Mouse (Mus musculus) stomach, postnatal 0 days (tissue): ENCODE data around the gene Sema3g. TPM values are rescaled to one million over a fixed set of nuclear protein-coding genes. Genes with fewer than 3 reads are reported as not detected.

Source experiments
- ATAC-seq: fragments of 200-750 bp; cut with Nextera tagmentation; 2 replicates; pipeline ENCODE4 v1.8.0; 2017; ENCODE audit not compliant: low FRiP score, low TSS enrichment
- DNase-seq: peaks from one replicate; pipeline ENCODE4 v3.0.0-alpha.2; 2016; ENCODE audit warnings: low spot score
- H3K27ac ChIP-seq: fragments of 300-500 bp; sonication (generic); replicated peaks from 2 replicates; pipeline ENCODE4 v1.5.1; 2014; ENCODE audit warnings: mild to moderate bottlenecking, control low read depth
- H3K27me3 ChIP-seq: fragments of 300-500 bp; sonication (generic); 2 replicates; pipeline ENCODE4 v1.6.1; 2014; ENCODE audit warnings: low read length; ENCODE audit not compliant: control insufficient read depth, insufficient read depth
- H3K36me3 ChIP-seq: fragments of 300-500 bp; sonication (generic); 2 replicates; pipeline ENCODE4 v1.6.1; 2014; ENCODE audit warnings: low read length, mixed read lengths; ENCODE audit not compliant: control insufficient read depth, insufficient read depth
- H3K4me1 ChIP-seq: fragments of 300-500 bp; sonication (generic); replicated peaks from 2 replicates; pipeline ENCODE4 v1.6.1; 2014; ENCODE audit warnings: antibody characterized with exemption; ENCODE audit not compliant: control insufficient read depth, insufficient read depth
- H3K4me2 ChIP-seq: fragments of 300-500 bp; sonication (generic); replicated peaks from 2 replicates; pipeline ENCODE4 v1.6.1; 2014; ENCODE audit warnings: low read depth, mild to moderate bottlenecking, control low read depth, moderate library complexity
- H3K4me3 ChIP-seq: fragments of 300-500 bp; sonication (generic); 2 replicates; pipeline ENCODE4 v1.5.1; 2014; ENCODE audit warnings: low read depth, low read length, control low read depth
- H3K9ac ChIP-seq: fragments of 300-500 bp; sonication (generic); 2 replicates; pipeline ENCODE4 v1.6.1; 2014; ENCODE audit warnings: mild to moderate bottlenecking, low read length, control low read depth, mixed read lengths
- H3K9me3 ChIP-seq: fragments of 300-500 bp; sonication (generic); 2 replicates; pipeline ENCODE4 v1.6.1; 2016; ENCODE audit warnings: low read length; ENCODE audit not compliant: control insufficient read depth
- CTCF ChIP-seq: IDR thresholded peaks from 2 replicates; pipeline ENCODE4 v1.5.1; 2016; ENCODE audit warnings: antibody characterized with exemption, low read depth, mild to moderate bottlenecking, moderate library complexity
- EP300 ChIP-seq: optimal IDR thresholded peaks from 2 replicates; pipeline ENCODE3; 2016; ENCODE audit warnings: antibody characterized with exemption
- WGBS: fragments of 180-500 bp; shearing (Covaris S2); extraction: QIAGEN DNeasy Blood & Tissue Kit; methylation state at CpG from one replicate; pipeline ENCODE4 v1.1.7; 2014; 5-methylcytosine and 5-hydroxymethylcytosine counted together
- polyA plus RNA-seq: library from polyadenylated mRNA; unstranded; fragments of >200 nt; fragmentation: Nextera tagmentation; extraction: Ambion mirVana; gene quantifications from 2 replicates; pipeline ENCODE4 v1.2.1, GENCODE M21; 2015

The Sema3g gene
- polyA plus RNA-seq, 1 experiment from 2014 or later = 0.38 TPM

DNA sequence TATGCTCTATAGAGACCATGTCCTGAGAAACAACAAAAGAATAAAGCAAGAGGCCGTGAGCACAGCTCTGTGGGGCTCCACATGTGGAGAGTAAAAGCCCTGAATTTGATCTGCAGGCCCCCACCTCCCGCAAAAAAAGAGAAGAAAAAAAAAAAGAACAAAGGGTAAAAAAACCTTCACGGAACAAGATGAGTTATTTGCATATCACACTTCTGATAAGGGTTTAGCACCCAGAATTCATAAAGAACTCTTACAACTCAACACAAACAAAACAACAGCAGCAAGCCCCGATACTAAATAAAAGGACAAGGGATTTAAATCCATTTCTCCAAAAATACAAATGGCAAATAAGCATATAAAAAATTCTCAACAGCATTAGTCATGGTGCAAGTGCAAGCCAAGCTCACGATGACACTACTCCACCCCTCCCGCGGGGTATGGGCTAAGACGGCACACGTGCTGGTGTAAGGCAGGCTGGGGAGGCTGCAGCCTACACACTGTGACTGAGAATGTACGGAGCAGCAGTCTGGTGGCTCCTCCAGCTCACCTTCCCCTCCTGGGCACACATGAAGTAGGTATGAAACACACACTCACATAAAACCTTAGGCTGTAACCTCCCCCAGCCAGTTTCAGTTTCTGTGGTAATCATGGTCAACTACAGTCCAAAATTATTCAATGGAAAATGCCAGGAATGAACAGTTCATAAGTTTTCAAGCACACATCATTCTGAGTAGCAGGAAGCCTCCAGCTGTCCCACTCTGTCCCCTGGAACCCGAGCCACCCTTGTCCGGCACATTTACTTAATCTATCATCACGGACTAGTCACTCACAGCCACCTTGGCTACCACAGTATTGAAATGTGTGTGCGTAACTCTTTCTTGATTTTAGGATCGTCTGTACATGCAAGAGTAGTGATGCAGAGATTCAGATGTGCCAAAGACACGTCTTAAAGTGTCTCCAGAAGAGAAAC lies 19.8 kb upstream of the Sema3g start:
- no peak overlapping the region for H3K9ac ChIP-seq
- H3K36me3 ChIP-seq = peaks cover 23% of the 10 kb centered on the region
- H3K27me3 ChIP-seq = no peaks in the 10 kb centered on the region
- H3K4me1 ChIP-seq = no peaks in the 10 kb centered on the region
- H3K4me2 ChIP-seq = no peak overlapping the region
- TF ChIP-seq EP300 = no peak
- TF ChIP-seq CTCF = no peak
- ATAC-seq (peak; percentile 79), DNase-seq (peak; percentile 52)
- H3K27ac ChIP-seq = 0 out of 2 replicates have a peak overlapping the region, but pooled peaks have one; percentile 24
- 52% methylated on average over 16 of the region's 16 CpGs for WGBS
- H3K4me3 ChIP-seq = no peak overlapping the region
- H3K9me3 ChIP-seq = no peaks in the 10 kb centered on the region

DNA sequence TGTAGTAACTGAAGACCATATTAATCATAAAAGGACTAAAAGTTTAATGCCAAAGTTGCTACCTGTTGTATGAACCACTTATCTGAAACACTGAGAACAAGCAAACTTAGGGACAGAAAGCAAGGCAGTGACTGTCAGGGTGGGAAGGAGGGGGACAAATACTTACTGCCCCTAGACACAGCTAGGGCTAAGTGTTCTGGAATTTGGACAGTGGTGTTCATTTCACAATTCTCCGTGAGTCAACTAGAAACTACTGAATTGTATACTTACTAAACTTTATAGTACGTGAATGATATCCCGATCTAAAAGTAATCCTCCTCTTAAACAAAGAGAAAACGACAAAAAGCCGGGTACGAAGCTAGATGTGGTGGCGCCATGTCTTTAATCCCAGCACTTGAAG lies 18.1 kb upstream of the Sema3g start:
- H3K4me2 ChIP-seq = no peak overlapping the region
- no peaks in the 10 kb centered on the region for H3K27me3 ChIP-seq
- no peak for DNase-seq
- TF ChIP-seq EP300 (no peak), CTCF (no peak)
- H3K27ac ChIP-seq = no peak overlapping the region
- H3K9me3 ChIP-seq = no peaks in the 10 kb centered on the region
- H3K36me3 ChIP-seq = peaks cover 27% of the 10 kb centered on the region
- no peaks in the 10 kb centered on the region; the same call in 1 of the 2 replicates for H3K4me1 ChIP-seq
- no peak overlapping the region for H3K4me3 ChIP-seq
- WGBS = 84% methylated on average over 7 of the region's 7 CpGs
- ATAC-seq = no peak
- no peak overlapping the region for H3K9ac ChIP-seq

DNA sequence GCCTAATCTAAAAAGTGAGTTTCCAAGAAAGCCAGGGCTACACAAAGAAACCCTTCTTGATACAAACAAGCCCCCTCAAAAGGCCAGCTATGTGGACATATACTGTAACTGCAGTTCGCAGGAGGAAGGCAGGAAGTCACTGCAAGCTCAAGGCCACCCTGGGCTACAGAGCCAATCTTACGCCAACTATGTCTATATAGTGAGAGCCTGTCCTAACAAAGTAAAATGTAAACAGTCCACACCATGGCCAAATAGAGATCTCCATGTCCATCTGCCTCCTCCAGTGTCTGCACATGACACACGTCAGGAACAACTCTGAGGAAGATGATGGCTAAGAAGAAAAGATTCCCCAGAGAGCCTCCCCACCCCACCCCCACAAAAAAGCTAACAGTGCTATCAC lies 17.6 kb upstream of the Sema3g start:
- ATAC-seq (peak; percentile 18; the same call in 1 of the 2 replicates), DNase-seq (no peak)
- Histone ChIP-seq H3K27me3 (no peaks in the 10 kb centered on the region), H3K4me2 (no peak overlapping the region), H3K9ac (no peak overlapping the region), H3K4me3 (no peak overlapping the region), H3K4me1 (no peaks in the 10 kb centered on the region; the same call in 1 of the 2 replicates), H3K9me3 (no peaks in the 10 kb centered on the region), H3K36me3 (peaks cover 27% of the 10 kb centered on the region), H3K27ac (0 out of 2 replicates have a peak overlapping the region, but pooled peaks have one; percentile 24)
- WGBS = 59% methylated on average over 3 of the region's 3 CpGs
- TF ChIP-seq EP300 = no peak
- no peak for TF ChIP-seq CTCF

DNA sequence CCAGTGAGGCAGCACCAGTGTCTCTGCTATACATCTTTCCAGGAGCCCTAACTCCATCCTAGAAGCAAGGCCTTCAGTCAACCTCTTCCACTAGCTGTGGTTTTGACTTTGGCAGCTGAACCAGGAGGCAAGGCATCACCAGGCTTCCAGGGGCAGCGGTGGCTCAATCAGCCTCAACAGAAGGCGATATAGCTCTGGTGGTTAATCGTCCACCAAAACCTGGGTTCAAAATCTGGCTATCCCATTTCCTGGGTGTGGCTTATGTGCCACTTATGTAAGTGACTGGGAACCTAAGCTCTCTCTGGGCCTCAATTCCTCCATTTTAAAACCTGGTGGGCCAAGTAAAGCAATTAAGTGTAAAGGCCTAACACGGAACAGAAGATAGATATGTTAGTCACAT lies 12.8 kb upstream of the Sema3g start:
- H3K27me3 ChIP-seq = no peaks in the 10 kb centered on the region
- peak overlapping the region; percentile 75 for H3K4me2 ChIP-seq
- H3K9me3 ChIP-seq = no peaks in the 10 kb centered on the region
- H3K4me1 ChIP-seq = no peaks in the 10 kb centered on the region; the same call in 1 of the 2 replicates
- peak overlapping the region; percentile 92 for H3K27ac ChIP-seq
- TF ChIP-seq CTCF (no peak), EP300 (no peak)
- H3K4me3 ChIP-seq = peak overlapping the region; percentile 78
- ATAC-seq (no peak), DNase-seq (no peak)
- WGBS = 56% methylated on average over 4 of the region's 4 CpGs
- peaks cover 25% of the 10 kb centered on the region for H3K36me3 ChIP-seq
- H3K9ac ChIP-seq = peak overlapping the region; percentile 94

DNA sequence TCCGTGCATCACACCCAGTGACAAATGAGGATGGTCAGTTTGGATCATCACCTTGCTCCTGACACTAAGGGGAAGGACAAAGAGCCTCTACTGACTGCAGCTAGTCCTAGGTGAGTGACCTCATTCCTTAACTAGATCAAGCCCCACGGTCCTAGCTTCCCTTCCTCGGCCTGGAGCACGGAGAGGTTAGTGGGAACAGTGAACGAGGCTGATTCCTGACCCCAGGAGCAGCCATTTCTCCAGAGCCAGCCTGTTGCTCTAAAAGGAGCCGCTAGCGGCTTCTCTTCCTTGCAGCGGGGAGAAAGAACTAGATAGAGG lies 12.5 kb upstream of the Sema3g start:
- Histone ChIP-seq H3K9me3 (no peaks in the 10 kb centered on the region), H3K4me2 (peak overlapping the region; percentile 75), H3K27me3 (no peaks in the 10 kb centered on the region), H3K27ac (peak overlapping the region; percentile 92), H3K4me1 (no peaks in the 10 kb centered on the region; the same call in 1 of the 2 replicates), H3K36me3 (peaks cover 25% of the 10 kb centered on the region), H3K4me3 (peak overlapping the region; percentile 78), H3K9ac (peak overlapping the region; percentile 94)
- TF ChIP-seq CTCF = no peak
- TF ChIP-seq EP300 = no peak
- peak; percentile 33; the same call in 1 of the 2 replicates for ATAC-seq
- no peak for DNase-seq
- 4% methylated on average over 7 of the region's 8 CpGs for WGBS
